Mouse (Mus musculus) erythroblast, embryonic 14.5 days (primary cell): ENCODE data around the gene Slc39a1.

Experiments used
- GATA1 ChIP-seq: IDR thresholded peaks from 2 replicates; pipeline ENCODE4 v1.6.1; 2012; ENCODE audit warnings: low read length, inconsistent platforms, mixed read lengths
- TAL1 ChIP-seq: IDR thresholded peaks from 3 replicates; pipeline ENCODE4 v1.6.1; 2012; ENCODE audit warnings: low read length, inconsistent platforms, mixed read lengths

DNA sequence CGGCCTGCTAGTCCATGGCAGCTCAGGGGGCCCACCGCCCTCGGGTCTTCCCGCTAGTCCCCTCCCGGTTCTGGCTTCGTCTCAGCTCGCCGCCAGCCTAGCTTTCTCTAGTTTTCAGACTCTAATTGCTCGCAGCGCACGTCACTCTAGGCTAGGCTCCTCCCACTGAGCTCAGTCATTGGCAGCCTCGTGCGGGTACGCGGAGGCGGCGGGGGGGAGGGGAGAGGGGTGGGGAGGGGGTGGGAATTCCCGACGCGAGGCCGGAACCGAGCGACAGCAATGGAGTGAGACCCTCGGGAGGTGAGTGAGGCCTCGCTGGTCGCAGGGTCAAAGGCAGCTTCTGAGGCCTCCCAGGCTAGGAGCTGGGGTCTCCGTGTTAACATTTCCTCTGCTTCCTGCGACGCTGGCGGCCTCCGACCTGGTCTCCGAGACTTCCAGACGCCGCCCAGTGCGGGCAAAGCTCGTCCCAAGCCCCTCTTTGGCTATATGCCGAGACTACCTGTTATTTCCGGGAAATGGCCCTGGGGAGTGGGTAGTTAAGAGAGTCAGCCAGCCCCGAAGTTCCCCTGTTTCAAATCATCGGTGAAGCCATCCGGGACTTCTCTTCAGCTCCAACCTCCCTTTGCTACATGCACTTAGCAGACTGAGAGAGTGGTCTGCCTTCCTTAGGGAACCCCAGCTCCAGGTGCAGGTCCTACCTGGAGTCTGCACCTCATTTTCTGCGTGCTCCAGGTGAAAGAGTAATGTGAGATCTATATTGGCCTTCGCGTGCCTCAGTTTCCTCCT is at the start of gene Slc39a1:
- no peak for TF ChIP-seq GATA1
- no peak for TF ChIP-seq TAL1
